Mouse (Mus musculus) layer of hippocampus, postnatal 10 days (tissue): ENCODE results near the gene Dock1. TPM values are rescaled to one million over a fixed set of nuclear protein-coding genes. Genes with fewer than 3 reads are reported as not detected.

ENCODE experiments used
- DNase-seq, 2 experiments: peaks; one replicate each; pipeline ENCODE4 v3.0.0; 2021; ENCODE audit warnings: low spot score in 2 of 2
- total RNA-seq, 2 experiments: library from RNA; stranded (reverse); gene quantifications; 2 replicates each; pipeline ENCODE4 v1.2.3; 2021

Gene Dock1
- total RNA-seq, 2 experiments from 2014 or later, result 27.1 to 27.4 TPM

DNA sequence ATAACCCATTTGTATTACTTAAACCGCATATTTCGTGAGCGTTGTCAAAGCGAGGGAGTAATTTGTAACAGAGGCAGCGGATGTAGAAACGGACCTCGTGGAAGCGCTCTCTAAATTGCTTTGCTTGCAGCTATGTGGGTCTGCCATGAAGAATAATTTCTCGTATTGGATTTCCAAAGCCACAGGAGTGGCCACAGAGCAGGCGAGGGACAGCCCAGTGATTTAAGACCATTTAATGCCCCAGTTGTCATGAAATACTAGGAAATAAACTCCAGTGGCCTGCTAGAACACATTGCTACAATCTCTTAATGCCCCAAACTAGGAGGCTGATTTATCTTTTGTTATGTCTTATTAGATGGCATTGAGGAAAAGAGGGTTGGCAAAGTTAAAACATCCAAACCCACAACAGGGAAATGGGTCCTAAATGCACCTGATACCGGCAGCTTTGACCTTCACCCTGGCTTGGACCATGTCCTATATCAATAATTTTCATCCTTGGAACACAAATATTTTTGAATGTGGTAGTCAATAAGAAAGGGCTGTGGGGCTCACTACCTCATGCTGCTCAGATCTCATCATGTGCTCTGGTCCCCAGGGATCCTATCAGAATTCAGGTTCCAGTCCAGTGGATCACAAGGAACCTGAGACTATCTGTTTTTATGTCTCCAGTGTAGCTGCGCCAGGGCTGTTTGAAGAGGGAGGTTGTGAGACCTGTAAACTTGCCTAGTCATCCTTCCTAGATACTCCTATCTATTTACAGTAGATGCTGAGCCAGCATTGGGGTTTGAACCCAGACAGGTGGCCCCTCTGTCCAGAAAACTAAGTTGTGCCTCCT lies 373.7 kb downstream of the Dock1 start:
- no peak for DNase-seq

DNA sequence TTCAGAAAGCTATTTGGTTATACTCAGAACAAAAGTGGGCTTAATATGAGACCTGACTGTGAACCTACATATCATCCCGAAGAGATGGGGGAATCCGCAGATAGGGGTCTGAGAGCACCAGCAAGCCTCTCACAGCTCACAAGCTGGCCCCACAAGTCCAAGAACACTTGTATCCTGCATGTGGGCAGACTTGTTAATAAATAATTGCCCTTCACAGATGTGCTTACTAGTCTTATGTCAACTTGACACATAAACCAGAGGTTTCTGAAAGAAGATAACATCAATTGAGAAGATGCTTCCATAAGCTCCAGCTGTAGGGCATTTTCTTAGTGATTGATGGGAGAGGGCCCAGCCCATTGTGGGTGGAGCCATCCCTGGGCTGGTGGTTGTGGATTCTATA lies 379.0 kb downstream of the Dock1 start:
- no peak for DNase-seq

DNA sequence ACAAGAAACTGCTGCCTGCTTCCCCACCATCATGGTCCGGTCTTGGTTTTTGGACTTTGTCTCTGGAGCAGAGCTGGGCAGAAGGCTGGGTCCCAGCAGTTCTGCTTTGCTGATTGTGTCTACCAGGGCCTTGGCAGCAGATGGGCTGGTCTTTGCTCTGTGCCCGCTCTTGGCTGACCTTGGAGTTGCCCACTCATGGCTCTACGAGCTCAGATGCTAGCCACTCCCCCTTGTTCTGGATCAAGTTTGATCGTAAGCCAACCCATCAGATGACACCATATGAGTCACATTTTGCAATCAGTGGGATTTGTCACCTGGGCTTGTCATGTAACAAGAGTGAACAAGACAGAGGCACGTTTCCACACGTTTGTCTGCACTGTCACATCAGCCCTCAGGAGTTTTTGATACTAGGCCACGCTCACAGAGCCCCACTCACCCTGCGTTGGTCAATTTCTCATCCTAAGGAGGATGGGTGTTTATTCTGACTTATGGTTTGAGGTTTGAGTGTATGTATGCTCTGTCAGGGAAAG lies 382.8 kb downstream of the Dock1 start:
- no peak for DNase-seq

DNA sequence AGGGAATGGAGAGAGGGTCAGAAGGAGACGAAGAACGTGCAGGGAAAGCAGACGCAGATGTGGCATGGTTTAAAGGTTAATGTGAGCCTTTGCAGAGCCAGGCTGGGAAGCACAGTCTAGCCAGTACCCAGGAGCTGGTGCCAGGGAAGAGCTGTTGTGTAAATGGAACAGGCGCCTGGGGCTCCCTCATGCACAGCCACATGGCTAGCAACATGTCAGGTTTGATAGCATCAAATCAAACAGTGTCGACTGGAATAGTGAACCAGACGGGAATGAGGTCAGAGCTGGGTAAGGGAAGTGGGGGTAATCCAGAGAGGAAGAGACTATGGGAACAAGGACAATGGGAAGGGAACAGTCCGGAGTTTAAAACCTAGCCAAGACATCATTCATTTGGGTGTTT lies 384.2 kb downstream of the Dock1 start:
- peak; percentile 27 to 36 for DNase-seq

DNA sequence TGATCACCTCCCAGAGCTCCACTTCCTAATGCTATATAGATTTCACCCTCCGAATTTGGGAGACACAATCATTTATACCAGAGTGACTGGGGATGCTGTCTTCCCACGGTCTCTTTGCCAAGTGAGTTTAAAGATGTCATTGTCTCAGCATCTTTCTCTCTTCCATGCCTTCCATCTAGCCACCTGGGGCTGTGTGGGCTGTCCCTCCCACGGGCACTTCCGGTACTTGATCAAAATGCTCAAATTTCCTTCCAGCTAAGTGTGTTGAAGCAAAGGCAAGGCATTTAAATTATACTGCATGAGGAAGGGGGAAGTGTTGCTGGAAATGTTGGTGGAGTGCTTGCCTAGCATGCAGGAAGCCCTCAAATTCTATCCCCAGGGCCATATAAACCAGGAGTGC lies 388.6 kb downstream of the Dock1 start:
- DNase-seq, result peak in 1 of 2 experiments; percentile 8

DNA sequence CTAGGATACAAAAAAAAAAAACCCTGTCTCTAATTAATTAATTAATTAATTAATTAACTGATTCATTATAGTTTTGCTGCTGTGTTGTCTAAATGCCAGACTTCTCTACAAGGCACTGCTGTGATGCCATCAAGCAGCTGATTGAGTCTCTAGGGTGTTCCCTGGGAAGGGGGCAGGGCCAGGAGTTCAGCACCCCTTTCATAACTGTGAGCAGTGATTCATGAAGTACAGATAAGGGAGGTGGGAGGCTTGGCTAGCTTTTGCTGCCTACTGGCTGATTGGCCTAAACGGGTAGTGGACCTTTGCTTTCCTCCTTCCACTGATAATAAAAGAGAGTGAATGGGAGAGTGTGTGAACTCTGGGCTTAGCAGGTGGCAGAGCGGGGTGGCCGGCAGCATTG lies 389.1 kb downstream of the Dock1 start:
- DNase-seq, result no peak

DNA sequence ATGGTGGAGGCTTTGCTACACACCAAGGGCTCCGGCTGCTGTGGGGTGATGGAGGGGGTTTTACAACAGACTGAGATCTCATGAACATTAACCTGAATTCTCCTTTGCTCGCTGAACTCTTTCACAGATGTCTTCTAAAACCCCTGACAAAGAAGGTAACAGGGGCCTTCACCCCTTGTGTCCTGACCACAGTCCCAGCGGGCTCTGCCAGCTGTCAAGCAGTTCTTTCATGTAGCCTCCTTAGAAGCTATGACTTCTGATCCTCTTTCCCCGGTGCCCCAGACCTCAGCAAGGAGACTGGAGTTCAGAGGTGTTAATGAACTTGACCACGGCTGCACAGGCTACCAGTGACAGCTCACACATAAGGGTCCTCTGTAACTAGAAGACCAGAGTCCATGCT lies 393.4 kb downstream of the Dock1 start:
- no peak for DNase-seq

DNA sequence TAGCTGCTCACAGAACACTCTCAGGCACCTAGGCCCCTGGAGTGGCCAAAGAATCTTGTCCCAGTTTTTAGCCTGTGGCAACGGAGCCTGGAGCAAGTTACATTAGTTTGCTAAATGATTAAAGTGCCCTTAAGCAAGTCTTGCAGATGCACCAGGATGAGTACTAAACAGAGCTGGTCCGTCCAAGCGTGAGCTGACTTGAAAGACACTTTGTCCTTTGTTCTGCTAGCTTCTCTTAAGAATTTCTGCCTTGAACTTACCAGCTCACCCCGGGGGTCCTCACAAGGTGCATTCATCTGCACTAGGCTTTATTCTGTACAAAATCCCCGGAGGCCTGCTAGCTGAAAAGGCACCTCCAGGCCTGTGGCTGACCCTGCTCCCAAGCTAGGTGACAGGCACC lies 394.8 kb downstream of the Dock1 start:
- DNase-seq, result no peak

DNA sequence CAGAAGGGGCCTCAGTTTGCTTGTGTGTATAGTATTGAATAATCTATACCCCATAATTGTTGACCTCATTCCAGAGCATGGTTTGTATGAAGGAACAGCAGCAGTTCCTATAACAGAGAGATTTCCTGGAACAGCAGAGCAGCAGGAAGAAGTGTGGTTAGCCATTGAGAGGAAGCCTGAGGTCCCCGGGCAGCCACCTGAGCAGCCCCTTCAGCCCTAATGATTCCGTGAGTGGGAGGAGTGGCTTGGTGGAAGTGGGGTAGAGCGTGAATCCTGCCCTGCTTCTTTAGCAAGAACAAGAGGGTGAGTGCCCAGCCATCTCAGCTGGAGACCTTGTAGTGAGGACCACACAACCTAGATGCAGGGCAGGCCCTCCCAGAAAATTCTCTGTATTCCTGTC lies 398.4 kb downstream of the Dock1 start:
- DNase-seq, result no peak

DNA sequence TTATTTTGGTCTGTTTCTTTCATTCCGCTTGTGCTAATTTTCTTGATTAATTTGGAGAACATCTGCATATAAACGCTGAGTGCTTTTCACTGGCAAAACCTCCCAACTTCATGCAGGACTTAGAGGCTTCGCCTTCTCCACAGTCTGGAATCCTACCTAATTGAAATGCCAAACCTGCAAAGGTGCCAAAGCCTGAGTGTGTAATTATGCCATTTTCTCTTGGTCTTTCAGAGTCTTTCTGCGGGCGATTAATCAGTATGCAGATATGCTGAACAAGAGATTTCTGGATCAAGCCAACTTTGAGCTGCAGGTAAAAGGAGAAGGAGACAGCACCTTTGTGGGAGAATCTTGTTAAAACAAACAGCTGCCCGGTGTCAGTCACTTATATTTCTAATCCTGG lies 406.4 kb downstream of the Dock1 start:
- no peak for DNase-seq

DNA sequence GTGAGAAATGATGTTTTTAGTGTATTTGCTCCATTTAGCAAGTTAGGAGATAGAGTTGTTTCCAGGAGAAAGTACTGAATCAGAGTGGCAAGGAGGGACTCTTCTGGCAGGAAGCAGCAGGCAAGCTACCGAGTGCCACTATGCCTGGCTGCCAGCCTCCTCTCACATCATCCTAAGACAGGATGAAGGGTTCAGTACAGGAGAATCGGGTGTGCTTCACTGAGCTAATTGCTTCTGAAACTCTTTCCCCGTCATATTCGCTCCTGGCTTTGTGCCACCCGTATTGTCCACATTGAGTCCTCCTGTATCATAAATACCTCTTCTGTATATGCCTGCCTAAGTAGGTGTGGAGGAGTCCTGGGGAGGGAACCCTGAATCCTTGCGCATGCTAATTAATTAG lies 406.9 kb downstream of the Dock1 start:
- no peak for DNase-seq

DNA sequence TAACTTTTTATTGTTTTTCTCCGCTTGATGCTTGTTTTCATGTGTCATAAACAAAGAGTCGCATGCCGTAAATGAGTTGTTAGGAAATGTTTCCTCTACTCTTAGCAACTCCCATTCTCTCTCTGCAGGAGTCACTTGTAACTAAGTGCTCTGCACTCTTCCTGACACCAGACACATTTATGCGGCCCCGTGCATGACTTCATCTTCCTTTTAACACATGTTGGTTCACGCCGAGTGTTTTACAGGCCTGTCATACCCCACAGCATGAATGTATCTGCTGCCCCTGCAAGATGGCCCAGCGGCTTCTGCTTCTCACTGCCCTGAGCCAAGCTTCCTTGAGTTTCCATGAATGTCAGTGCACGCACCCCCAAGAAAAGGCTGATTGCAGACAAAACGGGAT lies 407.4 kb downstream of the Dock1 start:
- DNase-seq, result no peak

DNA sequence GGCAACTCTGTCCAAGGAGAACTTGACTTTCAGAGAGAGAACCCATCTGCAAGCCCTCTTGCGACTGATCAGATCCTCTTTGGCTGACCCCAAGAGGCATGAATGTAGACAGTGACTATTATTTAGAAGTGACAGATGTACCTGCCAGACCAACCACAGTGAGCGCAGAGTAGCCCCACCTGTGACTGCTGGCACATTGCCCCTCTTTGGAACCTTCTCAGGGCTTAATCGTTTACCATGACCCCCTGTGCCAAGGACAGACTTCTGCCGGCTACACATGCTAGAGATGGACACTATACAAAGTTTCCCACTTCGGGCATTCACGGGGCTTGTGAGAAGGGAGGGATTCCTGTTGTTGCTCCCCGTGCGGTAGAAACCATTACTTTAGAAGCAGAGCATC lies 413.0 kb downstream of the Dock1 start:
- no peak for DNase-seq

DNA sequence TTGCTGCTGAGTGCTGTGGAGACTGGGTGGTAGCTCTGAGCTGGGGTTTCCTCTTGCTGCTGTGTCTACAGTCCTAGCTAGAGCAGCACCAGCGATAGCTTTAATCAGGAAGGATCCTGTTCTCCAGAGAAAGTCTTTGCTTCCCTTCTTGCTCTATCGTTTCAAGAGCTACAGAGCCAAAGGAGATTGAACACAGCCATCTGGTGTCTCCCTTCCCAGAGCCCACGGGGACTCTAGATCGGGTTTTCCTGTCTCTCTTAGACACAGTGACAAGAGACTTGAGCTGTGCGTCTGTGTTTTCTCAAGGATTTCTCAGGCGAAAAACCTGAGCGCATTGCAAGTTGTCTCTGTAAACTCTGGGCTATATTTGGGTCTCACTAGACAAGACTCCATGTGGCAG lies 413.6 kb downstream of the Dock1 start:
- no peak for DNase-seq

DNA sequence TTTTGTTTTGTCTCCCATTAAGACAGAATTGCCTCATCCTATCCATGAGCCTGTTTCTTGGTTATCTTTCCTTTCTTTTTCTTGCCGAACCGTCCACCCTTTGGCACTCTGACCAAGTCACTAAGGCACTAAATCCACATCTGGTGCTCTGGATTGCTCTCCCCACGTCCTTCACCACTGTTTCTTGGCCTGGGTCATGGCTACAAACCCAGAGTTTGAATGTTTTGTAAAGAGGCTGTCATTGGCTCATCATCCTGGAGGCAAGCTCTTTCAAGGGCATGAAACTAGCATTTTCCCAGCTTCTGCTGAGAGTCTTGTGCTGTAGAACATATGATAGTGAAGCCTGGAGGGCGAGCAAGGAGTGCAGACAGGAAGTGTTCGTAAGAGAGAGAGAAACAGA lies 416.1 kb downstream of the Dock1 start:
- DNase-seq, result no peak

DNA sequence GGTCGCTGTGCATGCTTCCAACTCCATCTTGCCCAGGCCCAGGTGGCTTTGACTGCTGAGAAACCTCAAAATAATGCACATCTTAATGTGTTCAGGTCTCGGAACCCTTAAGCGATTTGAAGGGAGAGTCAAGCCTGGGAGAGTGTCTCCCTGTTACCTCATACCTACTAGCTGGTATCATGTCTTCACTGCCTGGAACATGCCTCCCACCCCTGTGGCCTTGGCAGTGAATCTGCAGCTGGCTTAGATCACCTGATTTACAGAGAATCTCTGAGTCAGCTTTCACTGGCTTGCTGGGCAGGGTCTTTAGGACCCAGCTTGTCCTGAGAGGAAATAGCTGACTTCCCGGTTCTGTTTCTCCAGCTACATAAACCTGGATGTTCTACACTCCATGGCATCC lies 419.2 kb downstream of the Dock1 start:
- DNase-seq, result no peak

DNA sequence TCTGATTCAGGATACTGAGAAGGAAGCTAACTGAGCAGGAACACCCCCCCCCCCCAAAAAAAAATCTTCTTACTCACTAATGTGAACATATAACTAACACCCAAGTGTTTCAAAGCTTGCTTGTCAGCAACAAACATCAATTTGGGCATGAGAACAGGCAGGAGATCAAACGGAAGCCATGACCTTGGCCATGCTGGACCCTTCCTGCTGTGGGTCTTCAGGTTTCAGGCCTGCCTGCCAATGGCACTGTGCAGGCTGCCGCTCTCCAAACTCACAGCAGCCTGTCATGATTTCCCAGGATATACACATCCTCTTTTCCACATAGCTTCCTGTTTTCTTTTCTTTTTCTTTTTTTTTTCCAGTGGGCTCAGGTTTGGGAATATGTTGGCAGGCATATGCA lies 423.4 kb downstream of the Dock1 start:
- no peak for DNase-seq

DNA sequence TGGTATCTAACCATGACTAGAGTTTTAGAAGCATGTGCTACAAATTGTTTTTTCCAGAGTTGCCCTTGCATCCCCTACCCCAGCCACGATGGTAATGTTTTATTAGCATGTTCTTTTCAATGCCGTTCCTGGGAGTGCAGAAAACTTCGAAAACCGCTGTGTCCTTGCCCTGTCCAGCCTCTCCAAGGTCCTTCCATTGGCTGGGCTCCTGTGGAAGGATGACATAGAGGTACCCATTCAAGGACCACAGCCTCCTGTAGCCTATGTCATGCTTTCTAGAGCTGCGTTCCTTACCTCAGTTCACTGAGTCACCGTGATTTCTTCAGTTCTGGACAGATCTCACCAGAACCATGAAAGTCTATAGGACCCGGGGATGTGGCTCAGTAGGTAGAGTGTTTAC lies 431.5 kb downstream of the Dock1 start:
- no peak for DNase-seq

DNA sequence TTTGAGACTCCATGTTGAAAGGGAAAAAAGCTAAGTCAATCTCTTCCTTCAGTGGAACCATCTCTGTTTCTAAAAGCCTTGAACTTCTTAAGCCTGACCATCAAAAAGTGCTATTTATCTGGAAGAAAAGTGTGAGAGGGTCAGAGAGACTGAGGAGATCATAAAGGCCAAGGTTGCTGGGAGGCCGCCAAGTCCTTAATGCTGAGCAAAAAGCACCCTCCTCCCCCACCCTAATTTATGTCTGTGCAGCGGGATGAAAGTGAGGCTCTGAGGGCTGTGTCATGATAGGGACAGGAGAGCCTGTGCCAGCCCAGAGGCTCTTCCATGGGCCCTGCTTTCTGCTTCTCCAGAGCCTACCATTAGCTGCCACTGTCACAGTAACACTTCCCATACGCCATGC lies 436.1 kb downstream of the Dock1 start:
- no peak for DNase-seq

DNA sequence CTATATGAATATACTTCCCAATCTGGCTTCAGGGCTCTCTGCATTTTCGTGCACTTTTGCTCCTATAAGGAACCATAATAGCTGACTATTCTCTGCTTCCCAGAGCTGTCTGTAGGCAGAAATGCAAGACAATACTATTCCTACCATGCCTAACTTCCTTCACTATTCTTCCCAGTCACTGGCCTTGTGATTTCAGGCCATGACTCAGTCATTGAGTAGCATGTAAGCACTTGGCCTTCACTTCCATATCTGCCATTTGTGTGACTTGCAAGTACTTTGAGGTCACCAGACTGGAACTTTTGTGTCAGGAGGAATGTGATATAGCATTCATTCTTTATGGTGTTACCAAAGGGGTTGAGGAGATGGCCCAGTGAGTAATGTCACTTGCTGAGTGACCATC lies 439.9 kb downstream of the Dock1 start:
- no peak for DNase-seq

DNA sequence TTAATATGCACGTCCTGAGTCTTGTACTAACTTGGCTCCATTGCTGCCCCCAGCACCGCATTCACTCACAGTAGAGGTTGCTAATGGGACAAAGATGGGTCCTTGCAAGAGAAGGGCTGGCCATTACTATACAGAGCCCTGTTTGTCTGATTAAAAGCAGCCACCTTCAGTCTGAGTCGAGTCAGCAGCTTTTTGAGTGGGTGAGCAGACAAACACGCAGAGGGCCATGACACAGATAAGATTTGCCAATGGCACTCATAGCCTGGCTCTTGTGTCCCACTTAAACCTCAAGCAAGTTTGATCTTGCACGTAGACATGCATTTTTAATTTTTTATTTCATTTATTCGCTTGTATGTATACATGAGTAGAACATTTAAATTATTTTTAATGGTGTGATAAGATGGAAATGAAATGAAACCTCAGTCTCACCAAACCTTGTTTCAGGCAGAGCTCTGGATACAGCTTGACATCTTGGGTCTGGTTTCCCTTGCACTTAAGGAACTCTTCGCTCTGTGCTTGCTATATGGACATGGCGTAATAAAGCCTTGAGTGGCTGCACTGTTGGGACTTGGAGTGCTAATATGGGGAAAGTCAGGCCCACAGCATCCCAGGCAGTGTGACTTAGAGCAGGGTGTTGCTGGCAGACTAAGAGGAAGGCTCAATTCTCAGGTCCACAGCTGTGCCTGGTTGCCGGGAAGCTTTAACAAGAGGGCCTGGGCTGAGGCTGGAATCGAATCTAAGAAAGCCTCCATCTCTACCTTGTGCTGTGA lies 455.0 kb downstream of the Dock1 start:
- DNase-seq, result no peak

DNA sequence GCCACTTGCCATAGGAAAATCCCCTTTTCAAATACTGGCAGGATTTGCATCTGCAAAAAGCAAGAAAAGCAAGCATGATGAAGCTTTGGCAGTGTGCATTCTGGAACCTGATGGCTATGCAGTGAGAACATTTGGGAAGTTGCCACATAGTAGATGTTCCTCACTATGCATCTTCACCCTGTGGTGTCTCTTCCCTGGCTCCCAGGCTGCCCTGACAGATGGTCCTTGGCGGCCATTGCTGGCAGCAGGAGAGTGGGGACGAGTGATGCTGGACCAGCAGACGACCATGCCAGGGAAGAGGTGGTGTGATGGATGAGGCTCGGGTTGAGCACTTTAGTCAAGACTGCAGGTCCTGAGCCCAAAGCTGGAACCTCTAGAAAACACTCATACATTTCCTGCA lies 462.0 kb downstream of the Dock1 start:
- no peak for DNase-seq

DNA sequence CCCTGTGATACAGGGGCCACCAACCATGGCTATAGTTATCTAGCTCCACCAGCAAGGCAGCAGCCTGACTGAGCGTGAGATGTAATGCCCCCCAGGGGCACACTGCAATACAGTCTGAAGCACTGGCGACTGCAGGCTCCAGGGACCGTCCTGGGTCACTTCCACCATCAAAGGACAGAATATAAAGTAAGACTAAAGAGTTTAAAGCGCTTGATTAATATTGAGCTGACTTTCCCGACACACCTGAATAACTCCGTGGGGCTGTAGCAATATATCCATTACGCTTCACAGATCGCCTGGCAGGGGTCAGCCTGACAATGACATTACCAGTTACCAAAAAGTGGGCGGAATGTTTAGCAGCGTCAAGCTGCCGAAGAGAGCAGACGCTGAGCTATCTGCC lies 464.2 kb downstream of the Dock1 start:
- no peak for DNase-seq
